Mouse (Mus musculus) liver, adult 2 months (tissue): ENCODE data around the gene Prkca. TPM values are rescaled to one million over a fixed set of nuclear protein-coding genes. Genes with fewer than 3 reads are reported as not detected.

Experiments
- DNase-seq: peaks from one replicate; pipeline ENCODE4 v3.0.0-alpha.2; 2011; ENCODE audit warnings: low read depth, low spot score; ENCODE audit errors: extremely low read depth
- H3K27ac ChIP-seq: fragments of 200-500 bp; replicated peaks from 2 replicates; pipeline ENCODE4 v1.5.1; 2012; ENCODE audit warnings: low read depth, mild to moderate bottlenecking, control low read depth, inconsistent platforms, low read length; ENCODE audit not compliant: insufficient read depth
- H3K27me3 ChIP-seq: fragments of 200-500 bp; 2 replicates; pipeline ENCODE4 v1.6.1; 2012; ENCODE audit warnings: mild to moderate bottlenecking, moderate library complexity, low read length, inconsistent platforms; ENCODE audit not compliant: control insufficient read depth, insufficient read depth
- H3K36me3 ChIP-seq: fragments of 200-500 bp; 2 replicates; pipeline ENCODE4 v1.6.1; 2012; ENCODE audit warnings: low read length, inconsistent platforms; ENCODE audit not compliant: control insufficient read depth, insufficient read depth
- H3K4me1 ChIP-seq: fragments of 200-500 bp; 2 replicates; pipeline ENCODE4 v1.6.1; 2011; ENCODE audit warnings: low read length; ENCODE audit not compliant: control insufficient read depth, insufficient read depth
- H3K4me3 ChIP-seq: fragments of 200-500 bp; 2 replicates; pipeline ENCODE4 v1.5.1; 2011; ENCODE audit warnings: low read depth, mild to moderate bottlenecking, control low read depth, low read length, moderate library complexity; ENCODE audit not compliant: insufficient read depth
- H3K79me2 ChIP-seq: fragments of 200-500 bp; 2 replicates; pipeline ENCODE4 v1.6.1; 2012; ENCODE audit warnings: inconsistent platforms, mild to moderate bottlenecking, low read length, moderate library complexity; ENCODE audit not compliant: control insufficient read depth, insufficient read depth
- H3K9ac ChIP-seq: fragments of 200-500 bp; 2 replicates; pipeline ENCODE4 v1.6.1; 2012; ENCODE audit warnings: low read depth, mild to moderate bottlenecking, control low read depth, inconsistent platforms, low read length
- CTCF ChIP-seq: fragments of 200-500 bp; IDR thresholded peaks from 2 replicates; pipeline ENCODE4 v1.5.1; 2011; ENCODE audit warnings: low read depth, low read length, control low read depth
- POLR2A ChIP-seq: fragments of 200-500 bp; IDR thresholded peaks from 2 replicates; pipeline ENCODE4 v1.6.1; 2011; ENCODE audit warnings: low read length, control low read depth; ENCODE audit not compliant: insufficient read depth; ENCODE audit errors: extremely low read depth
- WGBS: fragments of 180-500 bp; shearing (Covaris S2); methylation state at CpG from one replicate; pipeline ENCODE4 v1.1.7; 2018; 5-methylcytosine and 5-hydroxymethylcytosine counted together
- polyA plus RNA-seq: library from polyadenylated mRNA; depleted of rRNA; stranded (reverse); fragments of >200 nt; gene quantifications from 2 replicates; pipeline ENCODE4 v1.2.3, GENCODE M21; 2012
- total RNA-seq: library from RNA; depleted of rRNA; stranded (reverse); fragments of >200 nt; gene quantifications from 2 replicates; pipeline ENCODE4 v1.2.3, GENCODE M21; 2014

Gene Prkca
- total and polyA plus RNA-seq, 2 experiments = 2.8 to 4.3 TPM

GRCm38 (mm10) chr11:108240924-108241498 is 102.7 kb downstream of the Prkca start:
- H3K4me1 ChIP-seq = no peaks in the 10 kb centered on the region
- H3K9ac ChIP-seq = no peak overlapping the region
- DNase-seq = no peak
- no peaks in the 10 kb centered on the region for H3K36me3 ChIP-seq
- no peak overlapping the region for H3K27ac ChIP-seq
- WGBS = 80% methylated on average over 11 of the region's 11 CpGs
- TF ChIP-seq CTCF (no peak), POLR2A (no peak)
- no peaks in the 10 kb centered on the region; the same call in 1 of the 2 replicates for H3K79me2 ChIP-seq
- no peaks in the 10 kb centered on the region for H3K27me3 ChIP-seq
- H3K4me3 ChIP-seq = no peak overlapping the region

- Histone ChIP-seq H3K4me1 (no peaks in the 10 kb centered on the region), H3K27ac (no peak overlapping the region), H3K4me3 (no peak overlapping the region), H3K27me3 (no peaks in the 10 kb centered on the region), H3K36me3 (no peaks in the 10 kb centered on the region), H3K79me2 (no peaks in the 10 kb centered on the region; the same call in 1 of the 2 replicates), H3K9ac (no peak overlapping the region)
- no peak for TF ChIP-seq CTCF
- no peak for TF ChIP-seq POLR2A
- DNase-seq = no peak
- WGBS = 92% methylated on average over 4 of the region's 4 CpGs
These were observed 104.6 kb downstream of the Prkca start for GRCm38 (mm10) chr11:108239173-108239572.

DNA sequence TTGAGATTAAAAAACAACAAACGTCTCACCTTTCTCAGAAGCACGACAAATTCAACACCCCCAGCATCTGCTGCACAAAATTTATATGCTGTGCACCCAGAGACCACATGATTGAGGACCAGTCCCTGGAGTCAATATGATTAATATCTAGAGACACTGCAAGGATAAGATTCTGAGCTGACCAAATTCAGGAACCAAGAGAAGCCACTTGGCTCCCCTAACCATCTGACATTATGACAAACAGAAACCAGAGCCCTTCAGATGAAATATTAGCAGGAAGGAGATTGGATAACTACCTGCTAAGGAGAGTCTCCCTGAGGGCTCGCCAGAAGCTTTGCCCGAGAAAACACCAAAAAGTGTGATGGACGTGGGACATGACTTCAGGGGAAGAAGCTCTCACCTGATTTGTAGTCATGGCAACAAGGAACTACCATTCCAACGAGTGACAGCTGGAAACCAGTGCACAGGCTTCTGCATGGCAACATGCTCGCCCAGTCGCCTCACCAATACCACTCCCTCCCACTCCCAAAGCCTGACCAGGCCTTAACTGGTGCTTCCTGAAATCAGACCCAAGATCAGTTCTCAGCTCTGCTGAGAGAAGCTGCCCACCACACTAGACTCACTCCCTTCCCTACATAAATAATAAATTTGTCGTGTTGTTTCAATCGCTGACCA is 106.8 kb downstream of the Prkca start:
- TF ChIP-seq CTCF (no peak), POLR2A (no peak)
- Histone ChIP-seq H3K4me1 (peaks cover 2% of the 10 kb centered on the region; the same call in 1 of the 2 replicates), H3K4me3 (no peak overlapping the region), H3K36me3 (no peaks in the 10 kb centered on the region), H3K27ac (no peak overlapping the region), H3K27me3 (no peaks in the 10 kb centered on the region), H3K9ac (no peak overlapping the region), H3K79me2 (no peaks in the 10 kb centered on the region)
- DNase-seq = no peak
- 89% methylated on average over 10 of the region's 10 CpGs for WGBS

DNA sequence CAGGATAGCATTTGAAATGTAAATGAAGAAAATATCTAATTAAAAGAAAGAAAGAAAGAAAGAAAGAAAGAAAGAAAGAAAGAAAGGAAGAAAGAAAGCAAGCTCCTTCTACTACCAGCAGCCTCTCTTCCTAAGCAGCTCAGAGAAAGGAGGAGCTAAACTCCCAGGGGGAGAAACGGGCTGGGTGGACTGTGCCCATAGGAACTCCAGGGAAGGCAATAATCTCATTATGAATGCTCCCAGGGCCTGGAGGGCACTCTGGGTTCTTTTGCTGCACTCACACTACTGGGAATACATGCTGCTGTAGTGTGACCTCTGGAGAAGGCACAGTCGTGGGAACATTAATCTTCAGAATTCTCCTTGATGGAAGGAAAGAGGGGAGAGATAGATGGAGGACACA is 107.5 kb downstream of the Prkca start:
- no peaks in the 10 kb centered on the region for H3K79me2 ChIP-seq
- DNase-seq = no peak
- no peaks in the 10 kb centered on the region for H3K27me3 ChIP-seq
- no peak overlapping the region for H3K9ac ChIP-seq
- 83% methylated on average over 2 of the region's 2 CpGs for WGBS
- peaks cover 2% of the 10 kb centered on the region; the same call in 1 of the 2 replicates for H3K4me1 ChIP-seq
- H3K36me3 ChIP-seq = no peaks in the 10 kb centered on the region
- H3K27ac ChIP-seq = no peak overlapping the region
- no peak overlapping the region for H3K4me3 ChIP-seq
- no peak for TF ChIP-seq CTCF
- TF ChIP-seq POLR2A = no peak

DNA sequence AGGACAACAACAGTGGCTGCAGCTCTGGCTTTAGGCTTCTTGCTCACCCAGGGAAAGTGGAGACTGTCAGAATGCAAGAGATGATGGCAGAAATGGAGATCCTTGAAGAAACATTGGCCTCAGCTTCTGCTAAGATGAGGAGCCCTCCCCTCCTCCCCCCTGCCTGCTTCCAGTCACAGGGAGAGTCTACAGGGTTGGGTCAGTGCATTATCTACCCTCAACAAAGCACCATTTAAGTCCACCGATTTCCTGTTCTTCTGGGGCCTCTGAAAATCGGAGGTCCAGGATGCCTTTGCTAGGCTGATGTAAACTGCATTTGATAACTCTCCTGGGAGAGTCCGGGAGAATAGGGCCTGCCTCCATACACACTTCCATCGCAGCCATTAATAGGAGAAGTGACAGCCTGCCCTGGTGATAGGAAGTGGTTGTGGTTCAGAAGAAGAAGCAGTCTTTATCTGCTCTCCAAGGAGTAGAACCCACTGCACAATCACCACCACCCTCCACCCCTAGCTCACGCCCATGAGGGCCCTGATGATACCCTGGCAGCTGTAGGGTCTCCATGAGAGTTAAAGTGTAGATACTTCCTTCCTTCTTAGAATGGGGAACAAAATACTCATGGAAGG is 108.5 kb downstream of the Prkca start:
- H3K36me3 ChIP-seq = no peaks in the 10 kb centered on the region
- WGBS = 81% methylated on average over 5 of the region's 5 CpGs
- no peaks in the 10 kb centered on the region for H3K79me2 ChIP-seq
- DNase-seq = no peak
- H3K27ac ChIP-seq = no peak overlapping the region
- no peaks in the 10 kb centered on the region for H3K27me3 ChIP-seq
- TF ChIP-seq POLR2A (no peak), CTCF (no peak)
- H3K4me3 ChIP-seq = no peak overlapping the region
- H3K4me1 ChIP-seq = peaks cover 2% of the 10 kb centered on the region; the same call in 1 of the 2 replicates
- H3K9ac ChIP-seq = no peak overlapping the region

GRCm38 (mm10) chr11:108233015-108233414 is 110.7 kb downstream of the Prkca start:
- H3K4me3 ChIP-seq = no peak overlapping the region
- H3K27ac ChIP-seq = no peak overlapping the region
- 45% methylated on average over 5 of the region's 5 CpGs for WGBS
- TF ChIP-seq CTCF (no peak), POLR2A (no peak)
- H3K27me3 ChIP-seq = no peaks in the 10 kb centered on the region
- H3K9ac ChIP-seq = no peak overlapping the region
- H3K79me2 ChIP-seq = no peaks in the 10 kb centered on the region
- DNase-seq = no peak
- H3K36me3 ChIP-seq = no peaks in the 10 kb centered on the region
- peaks cover 12% of the 10 kb centered on the region for H3K4me1 ChIP-seq
